ENCODE assay signal across 10 mouse cellular contexts in genomic region chr13:28770018-28770417, GRCm38 (mm10).
DNase-seq lines count a peak whose midpoint lies in the region; ATAC-seq and TF ChIP-seq lines count a peak whose summit lies in the region.
"Had no signal": no experiment of that assay in that cellular context is flagged by ENCODE, and none has a peak within 500 bp of the region (broad histone marks: within the 10 kb centered on the region; RNA-seq: fewer than 3 reads in every experiment).

No protein-coding gene starts in this region.

- TF ChIP-seq CTCF in forebrain, postnatal 0 days (IDR thresholded peaks at IDR 0.05; ENCODE audit: low read depth), result no peak

- intact Hi-C loops in left cerebral cortex, postnatal 36 days (cut with DNase I), result no loop called here
- intact Hi-C loops in left cerebral cortex, postnatal 4 days (cut with DNase I), result no loop called here

- no peaks in the 10 kb centered on the region for H3K9me3 ChIP-seq in hindbrain, embryonic 15.5 days
- H3K9me3 ChIP-seq in hindbrain, embryonic 10.5 days, result peaks cover 4% of the 10 kb centered on the region; the same call in 1 of the 2 replicates
- no peaks in the 10 kb centered on the region for H3K9me3 ChIP-seq in embryonic facial prominence, embryonic 11.5 days (replicated peaks; ENCODE audit: control insufficient read depth, low read length)
- H3K9me3 ChIP-seq in forebrain, postnatal 0 days (ENCODE audit: low read length), result no peaks in the 10 kb centered on the region
- H3K9me3 ChIP-seq in midbrain, embryonic 13.5 days, result no peaks in the 10 kb centered on the region

- H3K9ac ChIP-seq in hindbrain, embryonic 15.5 days, result no peak overlapping the region
- no peak overlapping the region for H3K9ac ChIP-seq in embryonic facial prominence, embryonic 11.5 days (replicated peaks; ENCODE audit: low read length)
- H3K9ac ChIP-seq in forebrain, postnatal 0 days, result no peak overlapping the region
- H3K9ac ChIP-seq in midbrain, embryonic 13.5 days (replicated peaks), result no peak overlapping the region

- H3K4me1 ChIP-seq in hindbrain, embryonic 15.5 days (replicated peaks), result peaks cover 43% of the 10 kb centered on the region
- H3K4me1 ChIP-seq in hindbrain, embryonic 10.5 days (replicated peaks), result peaks cover 33% of the 10 kb centered on the region
- H3K4me1 ChIP-seq in embryonic facial prominence, embryonic 11.5 days (ENCODE audit: control insufficient read depth, insufficient read depth, low read length), result peaks cover 8% of the 10 kb centered on the region
- peaks cover 27% of the 10 kb centered on the region for H3K4me1 ChIP-seq in forebrain, postnatal 0 days (ENCODE audit: insufficient read depth)
- peaks cover 51% of the 10 kb centered on the region for H3K4me1 ChIP-seq in midbrain, embryonic 13.5 days (replicated peaks)

- ATAC-seq in hindbrain, embryonic 15.5 days (ENCODE audit: low FRiP score, low read depth), result no peak
- ATAC-seq in embryonic facial prominence, embryonic 11.5 days (replicated peaks; ENCODE audit: insufficient number of reproducible peaks, low FRiP score, low TSS enrichment, low read depth), result no peak
- no peak for ATAC-seq in forebrain, postnatal 0 days
- no peak for ATAC-seq in midbrain, embryonic 13.5 days

- 67% methylated on average over 4 of the region's 4 CpGs for WGBS in hindbrain, embryonic 15.5 days
- 74% methylated on average over 4 of the region's 4 CpGs for WGBS in hindbrain, embryonic 10.5 days
- 51% methylated on average over 4 of the region's 4 CpGs for WGBS in embryonic facial prominence, embryonic 11.5 days
- WGBS in forebrain, postnatal 0 days, result 51% methylated on average over 4 of the region's 4 CpGs
- 58% methylated on average over 4 of the region's 4 CpGs for WGBS in midbrain, embryonic 13.5 days

- DNase-seq in hindbrain, embryonic 10.5 days (ENCODE audit: low spot score), result no peak
- peak; percentile 42 for DNase-seq in embryonic facial prominence, embryonic 11.5 days (ENCODE audit: low spot score)
- no peak for DNase-seq in forebrain, postnatal 0 days
- DNase-seq in ovary, postnatal 36 days (ENCODE audit: low spot score), result no peak
- no peak for DNase-seq in left cerebral cortex, postnatal 36 days (ENCODE audit: low spot score in 2 of 2)
- no peak for DNase-seq in left cerebral cortex, postnatal 4 days
- DNase-seq: layer of hippocampus, adult 9-11 months; lung, adult 2 months had no signal

- peak overlapping the region; percentile 68 for H3K27ac ChIP-seq in hindbrain, embryonic 15.5 days (replicated peaks)
- no peak overlapping the region for H3K27ac ChIP-seq in hindbrain, embryonic 10.5 days
- no peak overlapping the region; the same call in 1 of the 2 replicates for H3K27ac ChIP-seq in embryonic facial prominence, embryonic 11.5 days (replicated peaks; ENCODE audit: low read depth, low read length)
- H3K27ac ChIP-seq in forebrain, postnatal 0 days (ENCODE audit: low read depth, low read length), result peak overlapping the region; percentile 57; the same call in 1 of the 2 replicates
- peak overlapping the region; percentile 65; the same call in 1 of the 2 replicates for H3K27ac ChIP-seq in midbrain, embryonic 13.5 days

- H3K4me2 ChIP-seq in hindbrain, embryonic 15.5 days, result no peak overlapping the region
- H3K4me2 ChIP-seq in embryonic facial prominence, embryonic 11.5 days (ENCODE audit: low read depth, low read length), result no peak overlapping the region
- H3K4me2 ChIP-seq in forebrain, postnatal 0 days (ENCODE audit: low read depth), result no peak overlapping the region
- no peak overlapping the region for H3K4me2 ChIP-seq in midbrain, embryonic 13.5 days (replicated peaks)

- H3K4me3 ChIP-seq in hindbrain, embryonic 15.5 days, result no peak overlapping the region
- H3K4me3 ChIP-seq in hindbrain, embryonic 10.5 days, result no peak overlapping the region
- H3K4me3 ChIP-seq in embryonic facial prominence, embryonic 11.5 days (ENCODE audit: low read depth, low read length), result no peak overlapping the region
- H3K4me3 ChIP-seq in forebrain, postnatal 0 days (ENCODE audit: low read depth, low read length), result no peak overlapping the region
- H3K4me3 ChIP-seq in midbrain, embryonic 13.5 days (replicated peaks), result no peak overlapping the region

- no peaks in the 10 kb centered on the region for H3K27me3 ChIP-seq in hindbrain, embryonic 15.5 days
- no peaks in the 10 kb centered on the region for H3K27me3 ChIP-seq in hindbrain, embryonic 10.5 days (ENCODE audit: insufficient read depth, poor library complexity, severe bottlenecking)
- no peaks in the 10 kb centered on the region for H3K27me3 ChIP-seq in embryonic facial prominence, embryonic 11.5 days (ENCODE audit: control insufficient read depth, insufficient read depth, low read length)
- H3K27me3 ChIP-seq in forebrain, postnatal 0 days (ENCODE audit: insufficient read depth, low read length), result no peaks in the 10 kb centered on the region
- H3K27me3 ChIP-seq in midbrain, embryonic 13.5 days, result no peaks in the 10 kb centered on the region

- H3K36me3 ChIP-seq in hindbrain, embryonic 15.5 days, result no peaks in the 10 kb centered on the region
- peaks cover 21% of the 10 kb centered on the region for H3K36me3 ChIP-seq in hindbrain, embryonic 10.5 days
- H3K36me3 ChIP-seq in embryonic facial prominence, embryonic 11.5 days (replicated peaks; ENCODE audit: control insufficient read depth, insufficient read depth, low read depth, low read length), result no peaks in the 10 kb centered on the region
- H3K36me3 ChIP-seq in forebrain, postnatal 0 days (ENCODE audit: insufficient read depth), result no peaks in the 10 kb centered on the region
- H3K36me3 ChIP-seq in midbrain, embryonic 13.5 days, result no peaks in the 10 kb centered on the region; the same call in 1 of the 2 replicates

Comparison
In these comparisons a context has a peak if more than half of its experiments do, and no peak if none do; other contexts are left out.
1. H3K27ac ChIP-seq: peak in hindbrain, embryonic 15.5 days (single experiment), forebrain, postnatal 0 days (single experiment) and midbrain, embryonic 13.5 days (single experiment); none in hindbrain, embryonic 10.5 days (single experiment) and embryonic facial prominence, embryonic 11.5 days (single experiment).